Mouse (Mus musculus) myocyte (in vitro differentiated cells): Measurements from ENCODE around the gene Gm17428. TPM values are rescaled to one million over a fixed set of nuclear protein-coding genes. Genes with fewer than 3 reads are reported as not detected.
"Not testable (repeated sequence)": the region's sequence is repeated elsewhere in the genome, so short reads cannot be mapped to it uniquely, and the experiment has no call there.

Experiments
- H3K27me3 ChIP-seq: one replicate; pipeline ENCODE4 v1.6.1; 2011; ENCODE audit not compliant: control insufficient read depth, insufficient read depth, insufficient read length
- H3K36me3 ChIP-seq: one replicate; pipeline ENCODE4 v1.6.1; 2011; ENCODE audit not compliant: control insufficient read depth, insufficient read depth
- H3K4me2 ChIP-seq: one replicate; pipeline ENCODE4 v1.6.1; 2011; ENCODE audit warnings: low read depth, control low read depth
- H3K4me3 ChIP-seq: one replicate; pipeline ENCODE4 v1.5.1; 2011; ENCODE audit warnings: mild to moderate bottlenecking, control low read depth, moderate library complexity
- H3K79me2 ChIP-seq: one replicate; pipeline ENCODE4 v1.6.1; 2011; ENCODE audit not compliant: control insufficient read depth, insufficient read depth
- H3ac ChIP-seq: one replicate; pipeline ENCODE4 v1.6.1; 2011; ENCODE audit not compliant: control insufficient read depth, insufficient read length
- CEBPB ChIP-seq: IDR thresholded peaks from 2 replicates; pipeline ENCODE4 v1.6.1; 2011; ENCODE audit warnings: mild to moderate bottlenecking, moderate library complexity; ENCODE audit not compliant: poor library complexity, insufficient read depth, severe bottlenecking
- E2F4 ChIP-seq: IDR thresholded peaks from one replicate; pipeline ENCODE4 v1.6.1; 2011; ENCODE audit warnings: mild to moderate bottlenecking, control low read depth, moderate library complexity; ENCODE audit not compliant: insufficient read depth
- MAX ChIP-seq: IDR thresholded peaks from one replicate; pipeline ENCODE4 v1.6.1; 2011; ENCODE audit warnings: low read depth, mild to moderate bottlenecking, control low read depth
- MYOD1 ChIP-seq, 3 experiments: IDR thresholded peaks; one replicate each; pipeline ENCODE4 v1.6.1; 2011; ENCODE audit warnings: control low read depth in 2 of 3, low read depth in 2 of 3, mild to moderate bottlenecking in 2 of 3, moderate library complexity in 1 of 3; ENCODE audit not compliant: insufficient read length in 2 of 3, control insufficient read depth in 1 of 3
- MYOG ChIP-seq, 3 experiments: IDR thresholded peaks; one replicate each; pipeline ENCODE4 v1.6.1; 2011; ENCODE audit warnings: control low read depth in 2 of 3, low read depth in 2 of 3, mild to moderate bottlenecking in 2 of 3; ENCODE audit not compliant: insufficient read length in 2 of 3, control insufficient read depth in 1 of 3, insufficient read depth in 1 of 3
- POLR2A ChIP-seq: IDR thresholded peaks from one replicate; pipeline ENCODE4 v1.6.1; 2011; ENCODE audit warnings: low read depth, mild to moderate bottlenecking, control low read depth, moderate library complexity; ENCODE audit not compliant: insufficient read length
- POLR2AphosphoS2 ChIP-seq: IDR thresholded peaks from one replicate; pipeline ENCODE4 v1.6.1; 2011; ENCODE audit warnings: low read depth, control low read depth; ENCODE audit not compliant: insufficient read length
- REST ChIP-seq: IDR thresholded peaks from one replicate; pipeline ENCODE4 v1.6.1; 2011; ENCODE audit warnings: mild to moderate bottlenecking, control low read depth, moderate library complexity; ENCODE audit not compliant: insufficient read depth, insufficient read length
- SRF ChIP-seq: IDR thresholded peaks from one replicate; pipeline ENCODE4 v1.6.1; 2011; ENCODE audit warnings: low read depth; ENCODE audit not compliant: control insufficient read depth, insufficient read length
- TCF12 ChIP-seq: IDR thresholded peaks from one replicate; pipeline ENCODE4 v1.6.1; 2011; ENCODE audit warnings: mild to moderate bottlenecking, control low read depth; ENCODE audit not compliant: poor library complexity, insufficient read depth, severe bottlenecking
- TCF3 ChIP-seq: IDR thresholded peaks from one replicate; pipeline ENCODE4 v1.6.1; 2011; ENCODE audit warnings: low read depth, control low read depth; ENCODE audit not compliant: insufficient read length
- USF1 ChIP-seq: IDR thresholded peaks from one replicate; pipeline ENCODE4 v1.6.1; 2011; ENCODE audit warnings: low read depth, mild to moderate bottlenecking, control low read depth, moderate library complexity
- polyA plus RNA-seq: library from polyadenylated mRNA; unstranded; fragments of >200 nt; fragmentation: generic; extraction: Trizol; gene quantifications from one replicate; pipeline ENCODE4 v1.2.1, GENCODE M21; 2012; ENCODE audit warnings: missing spikeins

The Gm17428 gene
- polyA plus RNA-seq, 1 experiment = not detected

- TF ChIP-seq TCF3 (no peak), POLR2A (no peak), POLR2AphosphoS2 (no peak), TCF12 (no peak), MAX (no peak)
- Histone ChIP-seq H3ac (no peak overlapping the region), H3K4me2 (no peak overlapping the region), H3K27me3 (peaks cover 8% of the 10 kb centered on the region), H3K36me3 (no peaks in the 10 kb centered on the region), H3K4me3 (no peak overlapping the region), H3K79me2 (no peaks in the 10 kb centered on the region)
These were observed 31.8 kb upstream of the Gm17428 start for GRCm38 (mm10) chr14:54944939-54945338.

DNA sequence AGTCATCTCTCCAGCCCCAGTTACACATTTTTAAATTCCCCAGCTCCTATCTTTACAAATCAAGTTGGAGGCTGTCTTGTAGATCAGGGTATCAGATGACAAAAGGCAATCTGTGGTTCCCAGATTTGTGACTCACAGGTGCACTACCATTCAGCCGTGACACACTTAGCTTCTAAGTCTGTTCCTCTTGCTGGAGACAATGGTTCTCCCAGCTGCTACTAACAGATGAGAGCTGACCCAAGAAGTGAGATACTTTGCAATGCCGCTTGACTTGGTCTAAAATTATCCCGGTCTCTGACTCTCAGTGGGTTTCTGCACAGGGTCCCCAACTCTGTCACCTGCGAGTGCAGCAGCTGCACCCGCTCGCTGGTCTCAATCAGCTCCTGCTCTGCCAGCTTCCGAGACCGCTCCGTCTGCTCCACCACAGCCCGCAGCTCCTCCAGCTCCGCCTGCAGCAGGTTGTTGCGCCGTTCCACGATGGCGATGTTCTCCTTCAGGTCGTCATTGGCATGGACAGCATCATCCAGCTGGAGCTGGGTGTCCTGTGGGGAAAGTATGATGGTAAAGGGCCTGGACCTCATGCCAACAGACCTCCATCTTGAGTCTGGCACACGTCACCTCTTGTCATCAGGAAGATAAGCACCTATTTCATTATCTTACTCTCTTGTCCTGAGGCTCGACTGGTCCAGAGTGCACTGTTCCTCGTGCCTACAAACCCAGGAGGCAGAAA is 30.6 kb upstream of the Gm17428 start:
- peak overlapping the region; percentile 45 for H3K4me2 ChIP-seq
- H3K79me2 ChIP-seq = no peaks in the 10 kb centered on the region
- H3K36me3 ChIP-seq = no peaks in the 10 kb centered on the region
- TF ChIP-seq MYOG (IDR thresholded peaks at IDR 0.05; ENCODE audit: control insufficient read depth in 1 of 3, insufficient read depth in 1 of 3, insufficient read length in 2 of 3, low read depth in 2 of 3) (peak; percentile 51 to 63 (median 54)), REST (no peak), MYOD1 (IDR thresholded peaks at IDR 0.05; ENCODE audit: control insufficient read depth in 1 of 3, insufficient read length in 2 of 3, low read depth in 2 of 3) (peak in 1 of 3 experiments; percentile 22)
- peaks cover 13% of the 10 kb centered on the region for H3K27me3 ChIP-seq
- no peak overlapping the region for H3ac ChIP-seq
- H3K4me3 ChIP-seq = no peak overlapping the region

- not testable (repeated sequence) for H3K36me3 ChIP-seq, H3ac ChIP-seq, H3K79me2 ChIP-seq, H3K4me3 ChIP-seq, H3K4me2 ChIP-seq
- H3K27me3 ChIP-seq = peaks cover 13% of the 10 kb centered on the region
These were observed 29.7 kb upstream of the Gm17428 start for GRCm38 (mm10) chr14:54947008-54947407.

DNA sequence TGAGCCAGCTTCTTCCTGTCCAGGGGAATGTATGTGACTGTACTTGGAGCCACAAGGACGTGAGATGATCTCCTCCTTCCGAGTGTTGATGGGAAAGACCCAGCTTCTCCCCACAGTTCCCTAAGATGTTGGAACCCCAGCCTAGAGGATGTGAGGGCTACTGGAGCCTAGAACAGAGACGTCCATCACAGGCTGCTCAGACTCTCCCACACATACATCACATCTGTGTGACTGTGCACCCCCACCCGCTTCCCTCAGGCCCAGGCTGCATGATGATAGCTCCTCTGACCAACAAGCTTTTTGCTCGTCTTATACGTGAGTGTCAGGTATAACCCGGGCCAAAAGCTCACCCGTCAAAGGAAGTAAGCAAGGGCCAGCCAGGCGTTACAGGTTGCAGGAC is 28.0 kb upstream of the Gm17428 start:
- H3K4me2 ChIP-seq = no peak overlapping the region
- H3K36me3 ChIP-seq = no peaks in the 10 kb centered on the region
- H3K4me3 ChIP-seq = no peak overlapping the region
- no peak overlapping the region for H3ac ChIP-seq
- H3K79me2 ChIP-seq = no peaks in the 10 kb centered on the region
- TF ChIP-seq MYOD1 (IDR thresholded peaks at IDR 0.05; ENCODE audit: control insufficient read depth in 1 of 3, insufficient read length in 2 of 3, low read depth in 2 of 3) = no peak
- H3K27me3 ChIP-seq = peaks cover 23% of the 10 kb centered on the region

GRCm38 (mm10) chr14:54950493-54950892 is 26.2 kb upstream of the Gm17428 start:
- no peak overlapping the region for H3ac ChIP-seq

DNA sequence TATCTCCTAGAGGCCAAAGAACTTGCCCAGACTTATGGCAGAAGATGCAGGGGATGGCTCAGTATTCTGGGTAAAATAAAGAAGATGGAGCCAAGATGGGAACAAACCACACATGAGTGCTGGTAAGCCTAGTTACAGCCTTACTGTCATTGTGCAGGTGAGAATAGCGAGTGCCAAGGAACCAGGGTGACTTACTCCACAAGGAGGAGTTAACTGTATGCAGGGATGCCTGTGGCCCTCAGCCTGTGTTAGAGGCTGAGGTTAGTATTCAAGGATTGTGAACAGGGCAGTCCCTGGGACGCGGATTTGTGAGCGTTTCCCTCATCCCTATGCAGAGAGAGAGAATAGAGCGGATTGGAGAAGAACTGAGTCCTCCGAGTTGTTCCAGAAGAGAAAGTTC is 25.1 kb upstream of the Gm17428 start:
- TF ChIP-seq MYOG (IDR thresholded peaks at IDR 0.05; ENCODE audit: control insufficient read depth in 1 of 3, insufficient read depth in 1 of 3, insufficient read length in 2 of 3, low read depth in 2 of 3) = no peak
- no peak for TF ChIP-seq SRF
- no peak for TF ChIP-seq POLR2A
- TF ChIP-seq TCF3 = no peak
- no peak for TF ChIP-seq POLR2AphosphoS2
- TF ChIP-seq TCF12 = no peak
- no peak for TF ChIP-seq MYOD1 (IDR thresholded peaks at IDR 0.05; ENCODE audit: control insufficient read depth in 1 of 3, insufficient read length in 2 of 3, low read depth in 2 of 3)
- no peak for TF ChIP-seq CEBPB
- TF ChIP-seq E2F4 = no peak
- TF ChIP-seq USF1 = no peak
- Histone ChIP-seq H3K4me2 (no peak overlapping the region), H3K27me3 (peaks cover 36% of the 10 kb centered on the region), H3K36me3 (no peaks in the 10 kb centered on the region), H3ac (no peak overlapping the region), H3K79me2 (no peaks in the 10 kb centered on the region), H3K4me3 (no peak overlapping the region)

More at GRCm38 (mm10) chr14:54950493-54950892, 26.2 kb upstream of the Gm17428 start:
- no peak overlapping the region for H3K4me3 ChIP-seq
- peaks cover 27% of the 10 kb centered on the region for H3K27me3 ChIP-seq
- H3K79me2 ChIP-seq = no peaks in the 10 kb centered on the region
- no peak for TF ChIP-seq MYOD1 (IDR thresholded peaks at IDR 0.05; ENCODE audit: control insufficient read depth in 1 of 3, insufficient read length in 2 of 3, low read depth in 2 of 3)
- TF ChIP-seq MAX = no peak
- no peak for TF ChIP-seq USF1
- H3K36me3 ChIP-seq = no peaks in the 10 kb centered on the region
- no peak overlapping the region for H3K4me2 ChIP-seq
